Mouse (Mus musculus): ENCODE results near the gene Lsr.
A peak's percentile ranks its signal among the peaks of the same experiment; 100 is the strongest.
"Not testable (repeated sequence)": the region's sequence is repeated elsewhere in the genome, so short reads cannot be mapped to it uniquely, and the experiment has no call there.

Gene Lsr

GRCm38 (mm10) chr7:30935422-30936099, 37.7 kb downstream of the Lsr start:
- DNase-seq (ENCODE audit: low read depth, low spot score): not testable (repeated sequence)

DNA sequence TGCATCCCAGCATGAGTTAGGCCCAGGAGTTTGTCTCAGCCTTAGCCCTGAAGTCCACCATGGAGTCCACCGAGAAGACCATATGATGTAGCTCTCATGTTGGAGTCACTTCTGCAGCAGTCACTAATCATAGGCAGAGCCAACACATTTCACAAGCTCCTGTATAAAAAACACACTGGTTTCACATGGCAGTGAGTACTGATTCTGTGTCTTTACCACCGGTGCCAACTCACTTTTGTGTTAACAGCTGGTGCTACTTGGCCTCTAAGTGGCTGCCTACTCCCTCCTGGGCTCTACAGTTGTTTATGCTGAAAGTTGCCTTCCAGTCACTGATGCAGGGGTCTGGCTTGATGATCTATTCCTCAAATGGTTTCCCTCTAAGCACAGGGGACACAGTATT, 48.7 kb downstream of the Lsr start, which contains the start of gene Hamp2:
TSS of gene Hamp2 (minus strand) at position 101 of the 400 bp plus-strand sequence.
- not testable (repeated sequence) for DNase-seq (ENCODE audit: low read depth, low spot score)

GRCm38 (mm10) chr7:30924071-30924470, 49.2 kb downstream of the Lsr start:
- DNase-seq (ENCODE audit: low read depth, low spot score): no peak

DNA sequence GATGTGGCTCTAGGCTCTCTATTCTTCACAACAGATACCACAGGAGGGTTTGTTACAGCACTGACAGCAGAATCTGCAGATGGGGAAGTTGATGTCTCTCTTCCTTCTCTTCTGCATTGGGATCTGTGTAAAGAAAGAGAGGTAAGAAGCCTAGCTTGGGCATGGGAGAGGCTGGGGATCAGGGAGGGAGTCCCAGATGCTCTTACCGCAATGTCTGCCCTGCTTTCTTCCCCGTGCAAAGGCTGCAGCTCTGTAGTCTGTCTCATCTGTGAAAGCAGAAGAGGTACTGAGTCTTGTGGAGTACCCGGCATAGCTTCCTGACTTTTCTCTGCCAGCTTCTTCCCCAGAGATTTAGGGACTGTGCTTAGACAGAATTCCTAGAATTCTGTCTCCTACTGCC, 50.8 kb downstream of the Lsr start:
- DNase-seq (ENCODE audit: low read depth, low spot score): not testable (repeated sequence)

DNA sequence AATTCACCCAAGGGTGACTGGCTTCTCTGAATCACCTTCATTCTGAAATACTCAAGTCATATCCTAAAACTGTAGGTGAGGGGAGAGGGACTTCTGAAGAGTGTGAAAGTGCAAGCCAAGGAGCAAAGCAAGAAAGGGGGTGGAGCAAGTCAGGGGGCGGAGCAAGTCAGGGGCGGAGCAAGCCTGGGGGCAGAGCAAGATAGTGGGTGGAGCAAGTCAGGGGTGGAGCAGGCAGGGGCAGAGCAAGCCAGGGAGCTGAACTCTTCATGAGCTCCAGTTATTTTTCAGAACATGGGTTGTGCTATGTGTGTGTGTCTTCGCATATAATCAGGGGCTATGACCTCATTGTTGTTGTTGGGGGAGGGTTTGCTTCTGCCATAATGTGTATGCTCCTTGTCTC, 53.0 kb downstream of the Lsr start:
- peak; percentile 39 for DNase-seq (ENCODE audit: low read depth, low spot score)

- no peak for DNase-seq (ENCODE audit: low read depth, low spot score)
Measured at GRCm38 (mm10) chr7:30917219-30917618, 56.0 kb downstream of the Lsr start.

GRCm38 (mm10) chr7:30916713-30917112, 56.6 kb downstream of the Lsr start:
- no peak for DNase-seq (ENCODE audit: low read depth, low spot score)

DNA sequence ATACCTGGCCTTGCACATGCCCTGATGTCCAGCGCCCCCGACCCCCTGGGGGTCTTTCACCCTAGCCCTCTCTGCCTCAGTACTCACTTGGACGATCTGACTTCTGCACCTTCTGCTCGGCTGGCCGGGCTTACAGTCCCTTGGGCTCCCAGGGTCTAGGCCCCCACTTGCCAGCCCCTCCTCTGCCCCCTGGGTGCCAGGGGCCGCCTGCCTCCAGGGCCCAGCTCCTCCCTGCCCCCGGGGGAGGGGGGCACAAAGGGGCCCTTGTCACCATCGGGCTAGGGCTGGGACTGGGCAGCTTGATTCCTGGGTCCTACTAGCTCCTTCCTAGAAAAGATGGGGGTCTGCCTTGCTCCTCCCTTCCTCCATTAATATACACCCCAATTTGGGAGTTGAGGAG, 58.5 kb downstream of the Lsr start, which contains the start of gene Mag:
TSS of gene Mag (minus strand) at position 142 of the 400 bp plus-strand sequence.
- DNase-seq (ENCODE audit: low read depth, low spot score): no peak

- DNase-seq (ENCODE audit: low read depth, low spot score): no peak
Measured at GRCm38 (mm10) chr7:30909773-30910172, 63.5 kb downstream of the Lsr start.

- DNase-seq (ENCODE audit: low read depth, low spot score): no peak
Measured at GRCm38 (mm10) chr7:30908992-30909431, 64.3 kb downstream of the Lsr start.

- DNase-seq (ENCODE audit: low read depth, low spot score): no peak
Measured at GRCm38 (mm10) chr7:30908277-30908991, 64.8 kb downstream of the Lsr start.
